Mouse (Mus musculus) liver, embryonic 14.5 days (tissue): ENCODE results near the gene Theg.

Experiments
- CTCF ChIP-seq: IDR thresholded peaks from 2 replicates; pipeline ENCODE4 v1.5.1; 2016; ENCODE audit warnings: antibody characterized with exemption, low read depth, control low read depth
- EP300 ChIP-seq: IDR thresholded peaks from 2 replicates; pipeline ENCODE4 v1.6.1; 2016; ENCODE audit warnings: antibody characterized with exemption, low read depth

DNA sequence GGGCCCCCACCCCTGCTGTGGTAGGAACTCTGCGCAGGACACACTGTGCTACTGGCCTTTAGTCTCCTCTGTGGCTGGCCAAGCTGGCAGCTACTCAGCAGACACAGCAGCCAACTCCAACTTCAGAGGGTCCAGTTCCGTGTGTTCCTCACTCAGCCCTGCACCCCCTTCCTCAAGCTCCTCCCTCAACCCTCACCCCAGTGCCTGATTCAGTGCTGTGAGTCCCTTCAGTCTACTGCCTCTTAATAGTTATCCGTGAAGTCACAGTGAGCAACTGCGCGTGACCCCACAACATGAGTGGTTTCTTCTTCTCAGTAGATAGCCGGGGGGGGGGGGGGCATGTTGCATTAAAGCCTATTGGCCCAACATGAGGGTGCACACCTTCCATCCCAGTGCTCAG, 13.5 kb downstream of the Theg start:
- TF ChIP-seq CTCF (no peak), EP300 (no peak)
